Mouse (Mus musculus): Measurements from ENCODE around the gene Atxn10. TPM values are rescaled to one million over a fixed set of nuclear protein-coding genes. Genes with fewer than 3 reads are reported as not detected.
A peak's percentile ranks its signal among the peaks of the same experiment; 100 is the strongest.

Gene Atxn10
- polyA plus RNA-seq, 1 experiment from 2014 or later = 214 TPM

- H3K4me1 ChIP-seq = peaks cover 17% of the 10 kb centered on the region
- ATAC-seq (ENCODE audit: extremely low read depth, insufficient number of reproducible peaks, low FRiP score, low TSS enrichment) = peak; percentile 83
- peaks cover 4% of the 10 kb centered on the region for H3K36me3 ChIP-seq
- peak overlapping the region; percentile 94 for H3K27ac ChIP-seq (replicated peaks)
- H3K9ac ChIP-seq = peak overlapping the region; percentile 92
- H3K9me3 ChIP-seq = no peaks in the 10 kb centered on the region
- peak overlapping the region; percentile 76 for H3K4me3 ChIP-seq
- under 1% methylated on average over 54 of the region's 54 CpGs for WGBS
- peak overlapping the region; percentile 78 for H3K4me2 ChIP-seq
- no peaks in the 10 kb centered on the region for H3K27me3 ChIP-seq (replicated peaks)
Observed at GRCm38 (mm10) chr15:85336301-85336991, 401 bp downstream of the Atxn10 start.

GRCm38 (mm10) chr15:85337219-85337618 lies 1.2 kb downstream of the Atxn10 start:
- H3K4me2 ChIP-seq = peak overlapping the region; percentile 78
- H3K27me3 ChIP-seq (replicated peaks) = no peaks in the 10 kb centered on the region
- WGBS = 27% methylated on average over 9 of the region's 9 CpGs
- ATAC-seq (ENCODE audit: extremely low read depth, insufficient number of reproducible peaks, low FRiP score, low TSS enrichment) = no peak
- peaks cover 4% of the 10 kb centered on the region for H3K36me3 ChIP-seq
- peak overlapping the region; percentile 94 for H3K27ac ChIP-seq (replicated peaks)
- no peaks in the 10 kb centered on the region for H3K9me3 ChIP-seq
- peak overlapping the region; percentile 76 for H3K4me3 ChIP-seq
- peaks cover 17% of the 10 kb centered on the region for H3K4me1 ChIP-seq
- peak overlapping the region; percentile 92 for H3K9ac ChIP-seq

- Histone ChIP-seq H3K27me3 (replicated peaks) (no peaks in the 10 kb centered on the region), H3K4me1 (peaks cover 17% of the 10 kb centered on the region), H3K4me3 (0 out of 2 replicates have a peak overlapping the region, but pooled peaks have one; percentile 76), H3K27ac (replicated peaks) (no peak overlapping the region), H3K9ac (no peak overlapping the region), H3K4me2 (no peak overlapping the region), H3K9me3 (no peaks in the 10 kb centered on the region), H3K36me3 (peaks cover 4% of the 10 kb centered on the region)
- 88% methylated on average over 5 of the region's 5 CpGs for WGBS
- ATAC-seq (ENCODE audit: extremely low read depth, insufficient number of reproducible peaks, low FRiP score, low TSS enrichment) = no peak
Observed at GRCm38 (mm10) chr15:85337979-85338378, 1.9 kb downstream of the Atxn10 start.

GRCm38 (mm10) chr15:85342246-85342645 lies 6.2 kb downstream of the Atxn10 start:
- 85% methylated on average over 2 of the region's 2 CpGs for WGBS
- Histone ChIP-seq H3K9ac (no peak overlapping the region), H3K27me3 (replicated peaks) (no peaks in the 10 kb centered on the region), H3K36me3 (peaks cover 12% of the 10 kb centered on the region), H3K4me2 (no peak overlapping the region), H3K4me1 (peaks cover 31% of the 10 kb centered on the region), H3K27ac (replicated peaks) (no peak overlapping the region), H3K4me3 (no peak overlapping the region), H3K9me3 (no peaks in the 10 kb centered on the region)
- no peak for ATAC-seq (ENCODE audit: extremely low read depth, insufficient number of reproducible peaks, low FRiP score, low TSS enrichment)

- H3K9me3 ChIP-seq = no peaks in the 10 kb centered on the region
- no peaks in the 10 kb centered on the region for H3K27me3 ChIP-seq (replicated peaks)
- no peak overlapping the region for H3K27ac ChIP-seq (replicated peaks)
- ATAC-seq (ENCODE audit: extremely low read depth, insufficient number of reproducible peaks, low FRiP score, low TSS enrichment) = no peak
- no peak overlapping the region for H3K4me2 ChIP-seq
- no peak overlapping the region for H3K4me3 ChIP-seq
- peaks cover 8% of the 10 kb centered on the region for H3K36me3 ChIP-seq
- no peak overlapping the region for H3K9ac ChIP-seq
- WGBS = 75% methylated on average over 2 of the region's 2 CpGs
- peaks cover 34% of the 10 kb centered on the region for H3K4me1 ChIP-seq
Observed at GRCm38 (mm10) chr15:85344673-85345072, 8.6 kb downstream of the Atxn10 start.

- Histone ChIP-seq H3K36me3 (peaks cover 8% of the 10 kb centered on the region), H3K27me3 (replicated peaks) (no peaks in the 10 kb centered on the region), H3K4me1 (peaks cover 40% of the 10 kb centered on the region), H3K4me2 (peak overlapping the region; percentile 17; the same call in 1 of the 2 replicates), H3K9me3 (no peaks in the 10 kb centered on the region), H3K27ac (replicated peaks) (peak overlapping the region; percentile 33; the same call in 1 of the 2 replicates), H3K9ac (no peak overlapping the region; the same call in 1 of the 2 replicates), H3K4me3 (no peak overlapping the region)
- no peak for ATAC-seq (ENCODE audit: extremely low read depth, insufficient number of reproducible peaks, low FRiP score, low TSS enrichment)
- WGBS = 52% methylated on average over 6 of the region's 6 CpGs
Observed at GRCm38 (mm10) chr15:85347058-85347700, 11.1 kb downstream of the Atxn10 start.

GRCm38 (mm10) chr15:85350144-85350543 lies 14.1 kb downstream of the Atxn10 start:
- WGBS = 36% methylated on average over 2 of the region's 2 CpGs
- no peak overlapping the region for H3K4me3 ChIP-seq
- H3K4me2 ChIP-seq = no peak overlapping the region
- peaks cover 44% of the 10 kb centered on the region for H3K4me1 ChIP-seq
- ATAC-seq (ENCODE audit: extremely low read depth, insufficient number of reproducible peaks, low FRiP score, low TSS enrichment) = no peak
- H3K27ac ChIP-seq (replicated peaks) = no peak overlapping the region
- no peaks in the 10 kb centered on the region for H3K27me3 ChIP-seq (replicated peaks)
- peaks cover 7% of the 10 kb centered on the region for H3K36me3 ChIP-seq
- H3K9ac ChIP-seq = no peak overlapping the region
- H3K9me3 ChIP-seq = no peaks in the 10 kb centered on the region

- Histone ChIP-seq H3K27ac (replicated peaks) (no peak overlapping the region), H3K36me3 (no peaks in the 10 kb centered on the region), H3K9me3 (no peaks in the 10 kb centered on the region), H3K27me3 (replicated peaks) (no peaks in the 10 kb centered on the region), H3K4me3 (no peak overlapping the region), H3K9ac (no peak overlapping the region), H3K4me1 (peaks cover 22% of the 10 kb centered on the region), H3K4me2 (no peak overlapping the region)
- ATAC-seq (ENCODE audit: extremely low read depth, insufficient number of reproducible peaks, low FRiP score, low TSS enrichment) = no peak
- 67% methylated on average over 9 of the region's 9 CpGs for WGBS
Observed at GRCm38 (mm10) chr15:85354060-85354459, 18.0 kb downstream of the Atxn10 start.

- Histone ChIP-seq H3K27me3 (replicated peaks) (no peaks in the 10 kb centered on the region), H3K4me2 (no peak overlapping the region), H3K9ac (no peak overlapping the region), H3K4me1 (peaks cover 21% of the 10 kb centered on the region), H3K4me3 (no peak overlapping the region), H3K9me3 (no peaks in the 10 kb centered on the region), H3K36me3 (peaks cover 18% of the 10 kb centered on the region), H3K27ac (replicated peaks) (no peak overlapping the region)
- WGBS = 78% methylated on average over 6 of the region's 6 CpGs
- no peak for ATAC-seq (ENCODE audit: extremely low read depth, insufficient number of reproducible peaks, low FRiP score, low TSS enrichment)
Observed at GRCm38 (mm10) chr15:85356112-85356511, 20.1 kb downstream of the Atxn10 start.

- H3K9me3 ChIP-seq = no peaks in the 10 kb centered on the region
- 86% methylated on average over 4 of the region's 4 CpGs for WGBS
- H3K4me1 ChIP-seq = peaks cover 21% of the 10 kb centered on the region
- ATAC-seq (ENCODE audit: extremely low read depth, insufficient number of reproducible peaks, low FRiP score, low TSS enrichment) = no peak
- H3K4me3 ChIP-seq = no peak overlapping the region
- no peaks in the 10 kb centered on the region for H3K27me3 ChIP-seq (replicated peaks)
- peaks cover 33% of the 10 kb centered on the region for H3K36me3 ChIP-seq
- no peak overlapping the region for H3K4me2 ChIP-seq
- no peak overlapping the region for H3K27ac ChIP-seq (replicated peaks)
- no peak overlapping the region for H3K9ac ChIP-seq
Observed at GRCm38 (mm10) chr15:85357465-85358225, 21.6 kb downstream of the Atxn10 start.

- Histone ChIP-seq H3K4me2 (no peak overlapping the region), H3K4me3 (no peak overlapping the region), H3K36me3 (peaks cover 50% of the 10 kb centered on the region), H3K9ac (no peak overlapping the region), H3K27me3 (replicated peaks) (no peaks in the 10 kb centered on the region), H3K9me3 (no peaks in the 10 kb centered on the region), H3K27ac (replicated peaks) (no peak overlapping the region), H3K4me1 (peaks cover 17% of the 10 kb centered on the region)
- WGBS = 35% methylated on average over 2 of the region's 2 CpGs
- no peak for ATAC-seq (ENCODE audit: extremely low read depth, insufficient number of reproducible peaks, low FRiP score, low TSS enrichment)
Observed at GRCm38 (mm10) chr15:85359483-85359882, 23.4 kb downstream of the Atxn10 start.
